Mouse (Mus musculus): Measurements from ENCODE around the gene Cebpe. TPM values are rescaled to one million over a fixed set of nuclear protein-coding genes. Genes with fewer than 3 reads are reported as not detected.

Cebpe gene
- polyA plus RNA-seq, 1 experiment from 2014 or later, result not detected

- no peaks in the 10 kb centered on the region for H3K27me3 ChIP-seq
- ChIA-PET POLR2A (no interaction called here), CTCF (interaction anchor here (0.7 to 3.4 kb wide), 11 partner anchors 8 to 173 kb away, joined by 3 to 19 read pairs (median 4); no protein-coding TSS in a partner anchor)
- peak; percentile 73 for ATAC-seq
- in situ Hi-C loops (cut with MboI; ENCODE audit: low pct_unique_long_range_greater_than_20kb), result loop anchor here (5.0 kb wide), 1 partner anchor 49 kb away; no protein-coding TSS in a partner anchor
- peak; percentile 87 for TF ChIP-seq CTCF (IDR thresholded peaks at IDR 0.05)
- DNase-seq (ENCODE audit: low read depth, low spot score), result no peak
Measured at GRCm38 (mm10) chr14:54701298-54701697, 10.7 kb downstream of the Cebpe start.

DNA sequence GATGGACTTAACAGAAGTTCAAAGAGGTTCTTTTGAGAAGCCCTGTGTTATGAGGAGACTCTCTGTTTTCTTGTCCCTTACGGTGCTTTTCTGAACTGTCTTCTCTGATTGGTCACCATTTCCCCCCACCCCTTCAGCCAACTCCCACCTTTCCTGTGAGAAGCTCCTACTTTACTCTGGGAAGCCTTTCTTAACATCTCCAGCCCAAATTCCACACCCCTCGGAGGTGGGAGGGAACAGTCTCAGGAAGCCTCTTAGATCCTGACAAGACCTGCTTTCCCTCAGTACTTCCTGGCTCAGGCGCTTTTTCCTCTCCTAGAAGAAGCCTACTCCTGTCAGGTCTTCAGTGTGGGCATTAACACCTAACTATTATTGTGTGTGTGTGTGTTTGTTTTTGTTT is 12.4 kb downstream of the Cebpe start:
- in situ Hi-C loops (cut with MboI; ENCODE audit: low pct_unique_long_range_greater_than_20kb), result no loop called here
- no peak for TF ChIP-seq CTCF (IDR thresholded peaks at IDR 0.05)
- ChIA-PET CTCF (interaction anchor here (3.4 kb wide), 1 partner anchor 40 kb away, joined by 19 read pairs; no protein-coding TSS in a partner anchor), POLR2A (no interaction called here)
- H3K27me3 ChIP-seq, result no peaks in the 10 kb centered on the region
- DNase-seq (ENCODE audit: low read depth, low spot score), result no peak
- ATAC-seq, result no peak

DNA sequence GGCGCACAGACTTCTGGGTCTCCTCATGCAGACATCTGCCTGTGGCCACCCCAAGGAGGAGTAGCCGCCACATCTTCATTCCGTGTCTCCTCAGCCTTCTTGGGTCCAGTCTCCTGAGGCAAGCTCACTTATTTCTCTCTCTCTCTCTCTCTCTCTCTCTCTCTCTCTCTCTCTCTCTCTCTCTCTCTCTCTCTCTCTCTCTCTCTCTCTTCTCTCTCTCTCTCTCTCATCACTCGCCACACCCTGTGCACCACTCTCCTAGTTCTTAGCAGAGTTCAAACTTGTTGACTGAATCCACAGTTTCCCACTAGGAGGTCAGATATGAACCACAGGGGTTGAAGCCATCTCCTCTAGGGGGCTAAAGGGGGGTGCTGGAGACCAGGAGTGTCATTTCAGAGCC is 13.2 kb downstream of the Cebpe start, which contains the start of gene Gm29776:
Gene Gm29776 (minus strand): TSS at position 101 of the 400 bp plus-strand sequence.
- TF ChIP-seq CTCF (IDR thresholded peaks at IDR 0.05), result no peak
- in situ Hi-C loops (cut with MboI; ENCODE audit: low pct_unique_long_range_greater_than_20kb), result no loop called here
- ATAC-seq, result no peak

DNA sequence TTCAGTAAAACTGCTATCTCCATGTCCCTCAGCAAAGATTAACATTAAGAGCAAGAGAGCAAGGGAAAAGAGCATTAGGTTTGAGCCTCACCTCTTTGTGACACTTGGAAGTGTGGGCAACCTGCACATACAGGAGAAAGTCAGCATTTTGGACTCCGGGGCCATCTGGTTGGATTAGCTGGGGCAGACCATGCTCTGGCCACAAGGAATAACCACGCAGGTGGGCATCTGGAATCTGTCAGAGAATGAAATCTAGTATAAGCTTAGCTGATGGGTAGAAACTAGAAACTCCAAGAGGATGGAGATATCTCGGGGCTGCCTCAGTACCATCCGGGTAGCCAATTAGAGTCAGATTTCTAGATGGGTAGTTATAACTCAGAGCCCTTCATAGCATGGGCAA is 15.2 kb downstream of the Cebpe start:
- ChIA-PET CTCF (interaction anchor here (1.3 kb wide), 1 partner anchor 173 kb away, joined by 3 read pairs; no protein-coding TSS in a partner anchor), POLR2A (interaction anchor here (1.0 kb wide), 1 partner anchor 47 kb away, joined by 3 read pairs; no protein-coding TSS in a partner anchor)
- H3K27me3 ChIP-seq, result no peaks in the 10 kb centered on the region
- TF ChIP-seq CTCF (IDR thresholded peaks at IDR 0.05), result no peak
- DNase-seq (ENCODE audit: low read depth, low spot score) (no peak), ATAC-seq (no peak)
- in situ Hi-C loops (cut with MboI; ENCODE audit: low pct_unique_long_range_greater_than_20kb), result no loop called here

More for the DNA sequence above, 13.2 kb downstream of the Cebpe start, which contains the start of gene Gm29776:
- DNase-seq (ENCODE audit: low read depth, low spot score), result no peak
- no peaks in the 10 kb centered on the region for H3K27me3 ChIP-seq
- CTCF ChIA-PET, result no interaction called here
- POLR2A ChIA-PET, result no interaction called here

GRCm38 (mm10) chr14:54695042-54695441 is 16.9 kb downstream of the Cebpe start:
- no peak for TF ChIP-seq CTCF (IDR thresholded peaks at IDR 0.05)
- ChIA-PET CTCF (interaction anchor here (1.6 kb wide), 1 partner anchor 53 kb away, joined by 5 read pairs; the partner anchor contains the start of gene Cdh24), POLR2A (no interaction called here)
- in situ Hi-C loops (cut with MboI; ENCODE audit: low pct_unique_long_range_greater_than_20kb), result no loop called here
- no peak for DNase-seq (ENCODE audit: low read depth, low spot score)
- ATAC-seq, result no peak
- H3K27me3 ChIP-seq, result no peaks in the 10 kb centered on the region

DNA sequence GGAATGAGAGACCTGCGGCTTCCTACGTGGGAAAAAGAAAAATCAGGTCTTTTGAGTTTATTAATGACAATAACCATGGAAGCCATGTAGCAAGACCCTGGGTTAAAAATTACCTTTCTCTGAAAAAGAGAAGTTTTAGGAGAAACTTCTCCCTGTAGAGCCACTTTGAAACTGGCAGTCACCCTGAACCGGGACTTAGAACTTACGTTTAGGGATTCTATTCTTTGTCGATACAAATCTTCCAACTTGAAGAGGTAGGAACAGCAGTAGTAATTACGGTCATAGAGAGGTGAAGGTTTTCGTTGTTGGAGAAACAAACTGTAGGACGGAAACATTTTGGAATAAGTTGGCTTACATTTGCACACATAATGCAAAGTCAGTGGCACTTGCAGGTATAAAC is 24.7 kb downstream of the Cebpe start:
- TF ChIP-seq CTCF (IDR thresholded peaks at IDR 0.05), result no peak
- DNase-seq (ENCODE audit: low read depth, low spot score) (no peak), ATAC-seq (no peak)
- H3K27me3 ChIP-seq, result no peaks in the 10 kb centered on the region
- CTCF ChIA-PET, result interaction anchor here (0.6 to 2.0 kb wide), 5 partner anchors 14 to 40 kb away, joined by 3 to 8 read pairs (median 3); no protein-coding TSS in a partner anchor
- POLR2A ChIA-PET, result no interaction called here
- in situ Hi-C loops (cut with MboI; ENCODE audit: low pct_unique_long_range_greater_than_20kb), result no loop called here

- POLR2A ChIA-PET, result interaction anchor here (0.6 to 1.2 kb wide), 3 partner anchors 26 to 331 kb away, joined by 3 read pairs; partner anchors contain the start of gene Cdh24
- TF ChIP-seq CTCF (IDR thresholded peaks at IDR 0.05), result no peak
Measured at GRCm38 (mm10) chr14:54686522-54687143, 25.3 kb downstream of the Cebpe start, which contains the start of gene Acin1. Acin1 (minus strand) TSS chr14:54686931.

GRCm38 (mm10) chr14:54686063-54686521 is 25.9 kb downstream of the Cebpe start, which contains the start of gene 1700123O20Rik:
1700123O20Rik (plus strand) TSS chr14:54686216.
- peak; percentile 61 for ATAC-seq
- POLR2A ChIA-PET, result interaction anchor here (0.6 to 1.2 kb wide), 3 partner anchors 26 to 332 kb away, joined by 3 read pairs; partner anchors contain the start of gene Cdh24
- in situ Hi-C loops (cut with MboI; ENCODE audit: low pct_unique_long_range_greater_than_20kb), result no loop called here
- CTCF ChIA-PET, result interaction anchor here (0.8 to 2.0 kb wide), 5 partner anchors 17 to 117 kb away, joined by 3 to 10 read pairs (median 7); no protein-coding TSS in a partner anchor
- no peak for TF ChIP-seq CTCF (IDR thresholded peaks at IDR 0.05)
- DNase-seq (ENCODE audit: low read depth, low spot score), result no peak
- no peaks in the 10 kb centered on the region for H3K27me3 ChIP-seq

More at GRCm38 (mm10) chr14:54686522-54687143, 25.3 kb downstream of the Cebpe start, which contains the start of gene Acin1:
- no peaks in the 10 kb centered on the region for H3K27me3 ChIP-seq
- CTCF ChIA-PET, result interaction anchor here (0.8 to 2.0 kb wide), 5 partner anchors 17 to 117 kb away, joined by 3 to 10 read pairs (median 7); no protein-coding TSS in a partner anchor
- in situ Hi-C loops (cut with MboI; ENCODE audit: low pct_unique_long_range_greater_than_20kb), result no loop called here
- peak; percentile 99 for DNase-seq (ENCODE audit: low read depth, low spot score)
- peak; percentile 94 for ATAC-seq

DNA sequence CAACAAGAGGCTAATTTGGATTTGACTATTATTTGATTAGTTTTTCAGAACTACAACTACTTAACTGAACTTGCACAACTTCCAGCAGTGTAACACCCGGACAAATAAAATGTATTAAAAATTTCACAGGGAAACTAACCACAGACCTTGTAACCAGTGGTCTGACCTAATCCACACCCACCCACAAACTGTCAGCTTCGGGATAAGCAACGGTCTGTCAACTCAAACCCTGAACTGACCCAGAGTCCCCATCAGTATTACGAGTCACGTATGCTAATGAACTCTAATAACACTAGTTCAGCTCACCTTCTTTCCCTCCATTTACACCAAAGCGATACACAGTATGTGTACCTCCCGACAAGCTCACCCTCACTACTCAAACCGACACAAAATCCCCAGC is 26.5 kb downstream of the Cebpe start:
- CTCF ChIA-PET, result interaction anchor here (1.0 to 2.0 kb wide), 4 partner anchors 16 to 116 kb away, joined by 3 to 10 read pairs (median 8); no protein-coding TSS in a partner anchor
- H3K27me3 ChIP-seq, result no peaks in the 10 kb centered on the region
- ATAC-seq, result no peak

DNA sequence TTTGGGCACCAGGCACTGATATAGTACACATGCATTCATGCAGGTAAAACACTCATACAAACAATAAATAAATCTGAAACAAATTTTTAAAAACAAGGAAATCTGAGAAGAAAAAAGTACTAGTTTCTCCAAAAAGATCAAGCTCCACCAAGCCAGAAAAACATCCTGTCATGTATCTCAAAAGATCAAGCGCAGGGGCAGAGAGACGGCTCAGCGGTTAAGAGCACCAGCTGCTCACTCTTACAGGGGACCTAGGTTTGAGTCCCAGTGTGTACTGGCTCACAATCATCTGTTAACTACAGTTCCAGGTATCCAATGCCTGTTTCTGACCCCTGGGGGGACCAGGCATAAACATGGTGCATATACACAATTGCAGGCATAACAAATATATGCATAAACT is 29.6 kb downstream of the Cebpe start:
- TF ChIP-seq CTCF (IDR thresholded peaks at IDR 0.05), result no peak
- CTCF ChIA-PET, result interaction anchor here (0.8 to 1.4 kb wide), 3 partner anchors 19 to 23 kb away, joined by 3 read pairs; no protein-coding TSS in a partner anchor
- POLR2A ChIA-PET, result interaction anchor here (0.9 kb wide), 1 partner anchor 16 kb away, joined by 3 read pairs; no protein-coding TSS in a partner anchor
- DNase-seq (ENCODE audit: low read depth, low spot score), result no peak
- ATAC-seq, result no peak
- in situ Hi-C loops (cut with MboI; ENCODE audit: low pct_unique_long_range_greater_than_20kb), result no loop called here
- no peaks in the 10 kb centered on the region for H3K27me3 ChIP-seq

More for the DNA sequence above, 26.5 kb downstream of the Cebpe start:
- in situ Hi-C loops (cut with MboI; ENCODE audit: low pct_unique_long_range_greater_than_20kb), result no loop called here
- POLR2A ChIA-PET, result interaction anchor here (0.5 to 1.2 kb wide), 2 partner anchors 25 to 130 kb away, joined by 3 to 4 read pairs; no protein-coding TSS in a partner anchor
- TF ChIP-seq CTCF (IDR thresholded peaks at IDR 0.05), result no peak
- DNase-seq (ENCODE audit: low read depth, low spot score), result no peak
